Mouse (Mus musculus): ENCODE data around the gene Zfp296.

GRCm38 (mm10) chr7:19573776-19574140, 3.3 kb upstream of the Zfp296 start:
- no peak for TF ChIP-seq CTCF (IDR thresholded peaks at IDR 0.05; ENCODE audit: low read depth)
- TF ChIP-seq EP300 (IDR thresholded peaks at IDR 0.05; ENCODE audit: low read depth): no peak
